Mouse (Mus musculus) layer of hippocampus, postnatal 14 days (tissue): ENCODE data around the gene Stk11. TPM values are rescaled to one million over a fixed set of nuclear protein-coding genes. Genes with fewer than 3 reads are reported as not detected.
A peak's percentile ranks its signal among the peaks of the same experiment; 100 is the strongest.

ENCODE experiments used
- DNase-seq, 2 experiments: peaks; one replicate each; pipeline ENCODE4 v3.0.0; 2021 to 2022; ENCODE audit warnings: low spot score in 2 of 2, mixed read lengths in 1 of 2
- long read RNA-seq, 2 experiments: library from polyadenylated mRNA; stranded (forward); transcript quantifications; one replicate each; pipeline ENCODE4 v2.0.0; 2021
- total RNA-seq, 2 experiments: library from RNA; stranded (reverse); gene quantifications; 2 replicates each; pipeline ENCODE4 v1.2.3; 2021

Gene Stk11
- 10 to 100 TPM; 89.2 to 90.7 TPM for total RNA-seq
- long read RNA-seq, experiment 1, partial matches to known transcripts: 3 of 6 reads
- long read RNA-seq, experiment 1, other reads (novel, unspliced or antisense): 0 of 6 reads
- long read RNA-seq, experiment 2, transcript Stk11-201 (10 exons, 2,566 nt): major isoform, 5 of 11 reads
- long read RNA-seq, experiment 2, partial matches to known transcripts: 2 of 11 reads
- long read RNA-seq, experiment 2, other reads (novel, unspliced or antisense): 4 of 11 reads

DNA sequence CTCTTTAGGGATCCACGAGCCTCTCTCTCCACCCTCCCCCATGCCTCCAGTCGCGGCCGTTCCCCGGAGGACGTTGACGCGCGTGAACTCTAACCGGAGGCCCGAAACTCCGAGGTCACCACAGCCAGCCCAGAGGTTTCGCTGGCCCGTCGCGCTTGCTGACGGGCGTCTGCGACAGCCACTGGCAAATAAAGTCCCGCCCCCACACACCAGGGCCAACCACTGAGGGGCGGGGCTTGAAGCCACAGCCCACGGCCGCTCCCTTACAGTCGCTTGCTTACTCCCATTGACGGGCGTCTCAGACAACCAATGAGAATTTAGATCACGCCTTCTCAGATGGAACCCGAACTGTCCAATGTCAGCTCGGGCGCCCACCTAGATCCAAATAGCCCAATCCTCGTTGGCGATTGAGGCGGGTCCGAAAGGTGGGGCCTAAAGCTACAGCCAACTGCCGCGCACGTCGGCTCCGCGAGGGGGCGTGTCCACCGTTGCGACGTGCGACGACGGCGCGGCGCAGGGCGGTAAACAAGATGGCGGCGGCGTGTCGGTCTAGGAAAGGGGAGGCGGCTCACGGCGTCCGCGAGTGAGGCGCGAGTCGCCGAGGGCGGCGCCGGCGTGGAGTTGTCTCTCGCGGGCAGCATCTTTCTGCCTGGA, at the start of gene Stk11:
Gene Stk11, plus strand, starts transcription at position 514 of the 654 bp plus-strand sequence.
- peak; percentile 99 to 100 for DNase-seq

DNA sequence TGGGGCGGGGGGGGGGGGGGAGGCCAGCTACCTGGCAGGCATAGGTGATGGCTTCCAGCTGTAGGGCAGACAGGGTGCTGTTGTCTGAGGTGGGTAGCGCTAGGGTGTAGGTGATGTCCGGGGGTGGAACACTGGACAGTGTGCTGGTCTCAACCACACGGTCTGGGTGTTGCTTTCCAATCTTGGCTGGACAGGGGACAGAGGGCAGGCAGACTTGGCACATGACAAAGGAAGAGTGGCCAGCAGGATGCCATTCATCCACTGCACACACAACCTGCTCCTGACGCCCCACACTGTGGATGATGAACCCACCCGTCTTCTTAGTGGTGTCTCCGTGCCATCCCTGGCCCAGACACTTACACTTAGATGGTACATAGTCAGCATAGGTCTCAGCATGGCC, 46.4 kb upstream of the Stk11 start:
- no peak for DNase-seq

DNA sequence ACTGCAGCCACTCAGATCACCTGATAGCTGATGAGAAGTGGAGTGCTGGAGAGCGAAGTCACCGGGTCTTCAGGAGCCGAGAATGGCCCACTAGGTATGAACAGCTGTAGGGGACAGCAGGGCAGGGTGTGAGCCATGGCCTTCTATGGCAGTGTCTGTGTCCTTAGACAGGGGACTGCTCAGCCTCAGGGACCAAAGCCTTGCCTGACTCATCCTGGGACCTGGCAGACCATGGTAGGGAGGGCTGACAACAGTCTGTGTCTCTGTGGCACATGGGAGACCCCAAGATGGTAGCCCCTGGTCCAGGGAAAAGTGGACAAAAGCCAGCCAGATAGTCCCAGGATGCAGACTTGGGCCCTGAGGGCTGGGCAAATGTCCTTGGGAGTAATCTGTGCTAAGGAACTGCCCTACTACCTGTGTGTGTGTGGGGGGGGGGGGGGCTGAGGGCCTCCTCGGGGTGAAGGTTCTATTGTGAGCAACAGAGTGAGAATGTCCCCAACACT, 45.6 kb upstream of the Stk11 start:
- no peak for DNase-seq

DNA sequence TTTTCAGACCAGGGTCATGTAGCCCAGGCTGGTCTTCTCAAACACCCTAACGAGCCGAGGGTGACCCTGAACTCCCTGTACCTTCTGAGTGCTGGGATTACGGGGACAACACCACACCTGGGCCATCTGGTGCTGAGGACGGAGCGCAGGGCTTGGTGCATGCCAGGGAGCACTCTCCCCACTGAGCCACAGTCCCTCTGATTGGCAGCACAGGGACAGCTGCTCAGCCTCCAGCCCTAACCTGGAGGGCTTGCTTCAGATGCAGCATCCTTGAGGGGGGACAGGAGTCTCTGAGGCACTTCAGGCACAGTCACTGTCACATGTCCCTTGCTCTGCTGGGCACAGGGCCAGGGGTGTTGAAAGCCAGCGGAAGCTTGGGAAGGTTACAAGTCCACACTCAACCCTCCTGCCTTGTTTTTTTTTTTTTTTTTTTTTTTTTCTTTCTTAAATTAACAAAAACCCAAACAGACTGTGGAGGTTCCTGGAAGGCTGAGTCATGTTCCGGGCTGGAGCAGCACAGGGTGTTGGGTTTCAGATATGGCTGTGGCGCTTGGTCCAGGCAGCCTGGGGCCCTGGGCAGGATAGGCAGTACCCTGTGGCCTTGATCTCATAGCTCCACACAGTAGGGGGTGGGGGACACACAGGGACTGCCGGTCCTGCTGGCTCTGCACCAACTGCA, 44.6 kb upstream of the Stk11 start:
- DNase-seq: peak in 1 of 2 experiments; percentile 59

DNA sequence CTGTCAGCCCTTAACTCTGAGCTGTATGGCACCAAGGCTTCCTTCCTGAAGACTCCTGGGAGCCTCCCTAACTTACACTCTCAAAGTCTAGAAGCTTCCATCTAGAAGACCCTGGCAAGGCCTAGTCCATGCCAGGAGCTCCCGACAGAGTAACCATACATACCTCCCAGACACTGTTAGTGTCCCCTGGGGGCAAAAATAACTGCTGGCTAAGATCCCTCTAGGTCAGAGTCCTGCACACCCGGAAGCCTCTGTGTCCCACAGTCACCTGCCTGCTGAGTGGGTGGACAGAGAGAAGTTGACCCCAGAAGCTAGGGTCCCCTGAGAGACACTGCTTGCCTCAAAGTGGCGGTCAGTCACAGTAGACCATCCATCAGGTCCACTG, 44.1 kb upstream of the Stk11 start:
- no peak for DNase-seq

DNA sequence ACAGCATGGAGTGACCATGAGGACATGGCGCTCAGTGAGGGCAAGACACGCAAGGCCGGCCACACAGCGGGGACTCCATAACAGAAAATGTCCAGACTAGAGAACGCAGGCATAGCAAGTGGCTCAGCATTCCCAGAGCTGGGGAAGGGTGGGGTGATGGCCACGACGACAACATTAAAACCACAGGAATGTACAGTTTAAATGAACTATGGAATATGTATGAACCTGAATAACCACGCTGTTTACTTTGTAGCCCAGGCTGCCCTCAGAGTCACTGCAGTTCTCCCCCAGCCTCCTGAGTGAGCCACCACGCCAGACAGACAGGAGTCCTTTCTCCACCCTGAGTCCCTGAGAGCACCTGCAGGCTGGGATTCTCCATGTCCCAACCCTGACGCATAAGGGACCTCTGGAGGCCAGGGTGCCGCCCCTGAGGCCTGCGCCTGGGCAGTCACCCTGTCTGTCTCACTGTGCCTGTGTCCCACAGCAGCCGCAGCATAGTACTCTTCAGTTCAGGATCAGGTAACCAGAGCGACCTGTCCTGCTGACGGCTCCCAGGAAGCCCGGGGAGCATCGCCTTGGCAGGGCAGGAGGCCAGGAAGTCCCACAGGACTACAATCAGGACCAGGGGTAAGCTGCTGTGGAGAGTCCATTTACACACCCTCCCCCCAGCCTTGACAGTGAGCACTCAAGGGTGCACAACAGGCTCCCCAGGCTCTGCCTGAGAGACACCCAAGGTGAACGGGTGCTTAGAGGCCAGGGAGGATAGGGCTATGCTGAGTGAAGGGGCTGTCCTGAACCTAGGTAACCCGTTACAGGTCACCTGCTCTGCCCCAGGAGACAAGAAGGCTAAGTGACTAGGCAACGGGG, 42.7 kb upstream of the Stk11 start:
- DNase-seq: no peak

DNA sequence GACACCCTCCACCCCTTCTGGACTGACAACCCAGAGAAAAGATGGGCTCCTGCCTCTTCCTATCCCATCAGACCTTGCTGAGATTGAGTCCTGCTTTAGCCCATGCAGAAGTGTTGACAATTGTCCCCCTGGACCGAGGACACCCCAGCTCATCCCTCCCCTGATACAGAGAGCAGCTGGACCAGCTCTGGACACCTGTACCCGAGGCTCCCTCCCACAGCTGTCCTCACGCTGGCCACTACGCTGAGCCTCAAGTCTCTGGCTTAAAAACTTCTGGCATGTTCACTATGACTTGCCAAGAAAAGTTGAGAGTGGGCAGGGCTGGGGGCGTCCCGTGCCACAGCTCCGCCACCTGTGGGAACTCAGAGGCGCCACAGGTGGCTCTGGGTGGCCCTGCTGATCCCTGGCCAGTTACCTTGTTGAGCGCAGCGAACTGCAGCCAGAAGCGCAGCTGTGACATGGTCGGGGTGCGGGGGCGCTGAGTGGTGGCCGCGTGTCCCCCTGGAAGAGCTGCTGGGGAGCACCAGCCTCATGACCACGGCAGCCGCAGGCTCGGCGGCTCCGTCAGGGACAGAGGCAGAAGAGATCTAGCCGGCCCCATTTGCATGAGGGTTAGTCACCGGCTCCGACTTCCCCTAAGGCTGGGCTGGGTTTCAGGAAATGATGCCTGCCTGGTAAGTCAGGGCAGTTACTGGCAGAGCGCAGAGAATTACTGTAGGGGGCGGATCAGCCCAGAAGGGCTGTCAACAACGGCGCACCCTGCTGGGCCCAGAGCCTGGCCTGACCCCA, 40.6 kb upstream of the Stk11 start:
- peak in 1 of 2 experiments; percentile 53 for DNase-seq

DNA sequence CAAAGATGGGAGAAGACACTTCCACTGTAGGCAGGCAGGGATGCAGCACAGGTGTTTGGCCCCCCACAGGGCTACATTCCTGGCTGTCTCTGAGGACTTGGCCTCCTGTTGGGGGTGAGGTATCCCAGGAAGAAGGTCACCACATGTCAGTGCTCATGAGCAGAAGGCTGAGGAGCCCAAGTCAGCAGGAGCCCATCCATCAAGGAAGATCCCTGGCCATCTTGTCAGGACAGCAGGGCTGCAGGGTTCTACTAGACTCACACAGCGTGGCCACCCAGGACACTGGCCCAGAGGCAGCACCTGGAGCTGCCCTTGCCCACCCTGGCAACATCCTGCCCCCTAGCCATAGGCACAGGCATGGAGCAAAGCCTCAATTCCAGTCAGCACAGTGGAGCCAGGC, 39.7 kb upstream of the Stk11 start:
- no peak for DNase-seq

DNA sequence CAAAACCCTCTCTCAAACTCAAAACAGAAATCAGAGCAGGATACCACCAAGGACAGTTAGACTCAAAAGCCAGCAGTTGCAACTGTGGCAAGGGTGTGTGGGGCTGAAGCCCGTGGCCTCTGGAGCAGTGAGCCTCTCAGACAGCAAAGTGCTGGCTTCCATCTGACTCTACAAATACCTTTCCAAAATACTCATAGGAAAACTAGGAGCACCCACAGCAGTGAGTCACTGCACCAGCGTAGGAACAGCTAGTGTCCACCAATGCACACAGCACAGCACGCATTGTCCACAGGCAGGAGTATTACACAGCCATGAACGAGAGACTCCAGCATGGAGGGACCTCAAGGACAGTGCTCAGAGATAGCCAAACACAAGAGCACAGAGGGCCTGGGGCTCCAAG, 39.2 kb upstream of the Stk11 start:
- no peak for DNase-seq

DNA sequence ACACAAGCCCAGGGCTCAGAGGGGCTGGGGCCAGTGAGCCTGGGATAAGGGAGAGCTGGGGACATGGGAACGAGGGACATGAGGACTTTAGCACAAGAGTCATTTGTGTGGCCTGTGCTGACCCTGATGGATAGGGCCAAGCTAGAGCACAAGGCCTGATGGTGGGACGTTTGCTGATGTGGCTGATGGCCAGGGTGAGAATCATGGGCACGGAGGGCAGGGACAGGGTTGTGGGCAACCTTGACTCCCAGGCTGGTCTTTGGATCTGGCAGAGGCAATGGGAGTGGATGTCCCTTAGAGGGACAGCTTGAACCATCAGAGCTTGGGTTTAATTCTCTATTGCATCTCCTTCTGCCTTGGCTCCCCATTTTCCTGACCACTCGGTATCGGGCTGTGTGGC, 38.3 kb upstream of the Stk11 start:
- DNase-seq: no peak

DNA sequence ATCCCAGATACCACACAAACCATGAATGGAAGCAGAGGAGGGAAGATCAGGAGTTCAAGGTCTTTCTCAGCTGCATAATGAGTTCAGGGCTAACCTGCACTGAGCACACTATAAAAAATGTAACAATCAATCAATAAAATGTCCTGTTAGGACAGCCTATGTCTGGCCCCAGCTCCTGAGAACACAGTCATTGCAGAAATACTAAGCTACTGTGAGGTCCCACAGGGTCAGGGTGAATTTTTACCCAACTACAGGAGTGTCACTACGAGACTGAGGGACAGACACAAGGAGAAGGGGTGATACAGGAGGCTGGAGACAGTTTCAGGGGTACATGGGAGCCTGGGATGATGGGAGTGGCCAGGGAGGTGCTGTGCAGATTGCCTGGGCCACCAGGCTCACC, 37.2 kb upstream of the Stk11 start:
- no peak for DNase-seq

DNA sequence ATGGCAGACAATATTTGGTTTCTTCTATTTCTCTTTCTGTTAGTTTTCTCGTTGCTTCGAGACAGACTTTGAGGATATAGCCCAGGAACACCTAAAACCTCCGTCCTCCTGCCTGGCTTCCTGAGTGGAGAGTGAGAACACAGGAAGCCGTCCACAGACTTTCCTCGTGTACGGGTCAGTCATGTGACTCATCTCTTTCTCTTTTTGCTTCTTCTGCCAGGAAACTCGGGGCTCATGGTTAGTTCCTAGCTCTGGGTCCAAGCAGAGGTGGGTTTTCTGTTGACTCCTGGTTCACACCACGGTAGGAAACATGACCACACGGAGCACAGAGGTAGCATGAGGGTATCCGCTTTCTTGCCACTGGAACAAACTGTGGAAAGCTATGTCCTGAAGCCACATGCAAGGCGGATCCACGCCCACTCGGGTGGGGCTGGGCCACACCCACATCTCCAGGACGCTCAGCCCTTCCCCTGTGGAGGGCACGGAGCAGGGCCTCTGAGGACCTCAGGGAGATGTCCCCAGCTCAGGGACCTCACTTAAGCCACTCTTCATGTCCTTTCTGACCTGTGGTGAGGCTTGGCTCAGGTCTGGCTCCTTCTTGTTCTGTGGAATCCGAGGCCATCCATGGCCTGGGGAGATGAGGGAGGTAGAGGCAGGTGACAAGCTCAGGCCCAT, 35.1 kb upstream of the Stk11 start:
- no peak for DNase-seq

DNA sequence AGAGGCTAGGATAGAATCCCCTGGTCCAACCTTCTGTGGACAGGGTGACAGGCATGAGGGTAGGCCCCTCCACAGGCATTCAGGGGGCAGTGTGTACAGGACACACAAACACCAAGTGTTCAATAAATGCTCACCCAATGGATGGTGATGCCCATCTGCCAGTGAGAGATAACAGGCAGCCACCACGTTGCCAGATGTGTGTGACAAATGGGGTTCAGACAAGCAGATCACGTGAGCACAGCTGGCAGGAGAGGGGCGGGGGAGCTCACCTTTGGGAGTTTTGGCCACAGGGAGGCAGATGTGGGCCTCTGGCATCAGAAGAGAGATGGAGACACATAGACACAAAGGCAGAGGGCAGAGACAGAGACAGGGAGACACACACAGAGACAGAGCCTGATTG, 34.5 kb upstream of the Stk11 start:
- DNase-seq: no peak

DNA sequence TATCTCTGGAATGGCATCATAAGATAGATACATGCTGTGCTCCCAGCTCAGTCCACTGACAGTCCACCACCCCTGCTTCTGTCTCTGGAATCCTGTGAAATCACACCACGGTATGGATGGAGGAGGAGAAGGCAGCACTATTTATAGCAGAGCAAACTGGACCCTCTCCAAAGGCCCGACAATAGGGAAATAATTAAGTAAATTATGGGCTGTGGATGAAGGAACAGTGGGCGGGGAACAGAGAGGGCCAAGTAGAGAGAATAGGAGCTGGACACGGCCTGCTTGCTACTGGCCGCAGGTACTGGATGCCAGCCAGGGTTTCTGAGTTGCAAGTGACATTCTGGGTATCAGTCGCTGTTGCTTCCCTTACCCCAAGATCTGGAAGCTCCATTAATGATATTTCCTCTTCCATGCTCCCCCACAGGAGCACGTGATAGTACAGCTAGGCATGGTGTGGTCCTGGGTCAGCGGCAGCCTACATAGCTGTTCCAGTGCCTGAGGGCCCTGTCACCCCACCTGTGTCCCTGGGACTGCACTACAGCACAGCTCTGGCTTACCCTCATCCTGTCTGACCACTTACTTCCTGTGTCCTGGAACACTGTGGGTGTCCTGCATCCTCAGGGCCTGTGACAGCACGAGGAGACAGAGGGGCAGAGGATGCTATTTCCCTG, 30.7 kb upstream of the Stk11 start:
- DNase-seq: peak in 1 of 2 experiments; percentile 21

DNA sequence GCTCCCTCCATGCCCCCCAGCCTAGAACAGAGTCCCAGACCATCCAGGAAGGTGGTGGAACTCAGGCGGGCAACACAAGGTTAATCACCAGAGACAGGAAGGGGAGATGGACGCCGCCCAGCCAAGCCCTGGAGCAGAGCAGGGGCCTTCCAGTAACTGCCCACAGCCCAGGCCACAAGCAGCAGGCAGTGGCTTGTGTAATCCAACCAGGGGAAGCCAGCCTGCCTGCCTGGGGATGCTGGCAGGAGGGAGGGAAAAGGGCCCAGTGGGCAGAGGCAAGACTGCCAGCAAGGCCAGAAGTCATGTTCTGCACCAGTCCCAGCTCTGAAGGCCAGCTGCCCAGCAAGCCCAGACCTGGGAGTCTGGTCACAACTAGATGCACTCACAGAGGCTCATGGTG, 28.8 kb upstream of the Stk11 start:
- no peak for DNase-seq

DNA sequence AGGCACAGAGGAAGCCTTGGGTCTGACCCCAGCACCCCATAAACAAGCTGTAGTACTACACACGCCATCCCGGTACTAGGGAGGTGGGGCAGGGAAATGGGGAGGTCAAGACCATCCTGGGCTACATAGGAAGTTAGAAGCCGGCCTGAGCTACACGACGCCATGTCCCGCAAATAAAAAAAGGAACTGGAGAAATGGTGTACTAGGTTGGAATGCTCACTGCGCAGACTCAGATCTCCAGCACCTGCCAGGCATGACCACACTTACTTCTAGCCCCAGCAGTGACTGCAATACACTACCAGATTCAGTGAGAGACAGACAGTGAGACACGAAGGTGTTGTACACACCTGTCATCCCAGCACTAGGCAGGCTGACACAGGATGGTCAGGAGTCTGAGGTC, 28.1 kb upstream of the Stk11 start:
- DNase-seq: no peak

DNA sequence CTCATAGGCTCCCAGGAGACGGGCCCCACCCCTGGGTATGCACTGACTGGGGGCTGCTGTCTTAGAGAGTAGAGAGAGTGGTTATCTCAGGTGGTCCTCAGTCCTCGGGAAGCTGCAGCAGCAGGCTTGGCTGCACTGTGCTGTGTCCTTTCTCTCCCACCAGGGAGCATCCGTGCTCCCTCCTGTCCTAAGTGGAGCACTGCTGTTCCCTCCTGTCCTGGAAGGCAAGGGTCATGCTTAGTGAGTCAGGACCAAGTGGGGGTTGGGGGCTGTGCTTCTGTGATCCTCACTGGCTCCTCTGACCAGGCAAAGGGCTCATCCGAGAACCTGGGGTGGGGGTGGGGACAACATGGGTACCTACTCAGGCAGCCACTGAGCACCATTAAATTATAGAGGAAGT, 26.5 kb upstream of the Stk11 start:
- DNase-seq: no peak

DNA sequence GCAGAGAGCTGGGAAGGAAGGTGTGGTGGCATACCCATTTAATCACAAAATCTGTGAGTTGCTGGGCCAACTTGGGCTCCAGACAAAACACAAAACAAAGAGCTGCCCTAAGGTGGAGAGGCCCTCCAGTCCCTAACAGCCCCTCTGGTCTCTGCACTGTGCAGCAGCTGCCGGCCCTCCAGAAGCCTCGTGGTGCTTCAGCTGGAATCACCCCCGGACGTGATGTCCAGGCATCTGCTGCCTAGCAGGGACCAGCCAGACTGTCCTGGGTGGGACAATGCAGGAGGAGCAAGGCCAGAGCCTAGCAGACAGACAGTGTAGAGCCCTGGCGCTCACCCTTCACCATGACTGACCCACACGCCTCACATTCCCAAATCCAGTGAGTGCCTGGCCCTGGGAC, 24.1 kb upstream of the Stk11 start:
- DNase-seq: no peak

DNA sequence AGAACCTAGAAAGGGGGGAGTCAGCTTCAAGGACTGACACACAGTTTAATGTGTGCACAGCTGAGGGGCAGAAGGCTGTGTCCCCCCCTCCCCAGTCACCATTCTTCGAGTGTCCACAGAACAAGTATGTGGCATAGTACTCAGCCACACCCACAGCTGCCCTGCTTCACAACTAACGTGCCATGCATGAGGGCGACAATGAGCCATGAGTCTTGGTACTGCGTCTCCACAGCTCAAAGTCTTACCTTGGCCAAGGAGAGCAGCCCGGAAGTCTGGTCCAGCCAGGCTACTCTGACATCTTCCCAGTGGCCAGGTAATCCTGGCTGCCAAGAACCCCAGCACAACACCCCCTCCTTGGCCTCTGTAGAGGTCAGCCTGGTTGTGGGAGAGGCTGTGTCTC, 22.9 kb upstream of the Stk11 start:
- DNase-seq: no peak

DNA sequence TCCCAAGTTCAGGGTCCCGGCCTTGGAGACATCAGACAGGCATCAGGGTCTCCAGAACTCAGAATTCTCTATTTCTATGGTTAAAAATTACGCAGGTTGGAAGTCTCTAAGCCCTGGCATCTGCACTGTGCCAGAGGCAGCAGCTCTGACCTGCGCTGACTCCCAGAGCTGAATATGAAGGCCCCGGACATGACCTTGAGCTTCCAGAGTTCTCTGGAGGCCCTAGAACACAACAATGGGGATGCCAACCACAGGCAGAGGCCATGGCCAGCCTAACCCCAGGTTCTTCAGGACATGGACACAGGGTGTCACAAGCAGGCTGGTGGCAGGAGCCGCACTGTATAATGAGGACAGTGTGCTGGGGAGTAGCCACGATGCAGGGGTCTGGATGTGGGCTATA, 21.5 kb upstream of the Stk11 start:
- no peak for DNase-seq
